Mouse (Mus musculus): ENCODE results near the gene Fyn. TPM values are rescaled to one million over a fixed set of nuclear protein-coding genes. Genes with fewer than 3 reads are reported as not detected.

The Fyn gene
- polyA plus RNA-seq, 1 experiment from 2014 or later: 21.3 TPM

DNA sequence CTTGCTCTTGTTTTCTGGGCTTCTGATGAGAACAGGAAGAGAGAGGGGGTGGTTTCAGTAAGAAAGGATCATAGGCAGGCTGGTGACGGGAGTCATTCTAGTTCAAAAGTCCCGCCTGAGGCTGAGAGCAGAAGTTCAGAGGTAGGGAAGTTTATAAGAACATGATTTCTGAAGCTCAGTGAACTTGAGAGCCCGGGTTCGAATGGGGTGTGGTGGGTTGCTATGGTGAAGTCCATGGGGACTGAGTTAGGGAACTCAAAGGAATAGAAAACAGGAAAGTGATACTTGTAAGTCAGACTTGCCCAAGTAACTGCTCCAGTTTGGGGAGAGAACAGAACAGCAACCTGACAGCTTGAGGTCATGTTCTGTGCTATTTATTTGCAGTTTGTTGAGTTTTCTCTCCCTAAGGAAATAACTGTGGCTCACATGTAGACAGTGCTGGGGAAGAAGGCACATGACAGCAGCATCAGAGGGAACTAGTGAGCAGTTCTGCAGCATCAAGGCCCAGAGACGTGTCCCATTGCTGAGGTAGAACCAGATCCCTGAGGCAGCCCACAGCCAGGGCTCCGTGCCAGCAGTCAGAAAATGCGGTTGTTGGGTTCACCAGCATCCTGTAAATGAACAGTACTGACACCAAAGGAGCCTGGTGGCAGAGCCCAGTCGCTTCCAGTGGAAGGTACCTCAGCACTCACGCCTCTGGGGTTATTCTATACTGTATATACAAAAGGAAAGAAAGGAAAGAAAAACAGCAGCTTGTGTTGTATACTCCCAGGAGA, 52.4 kb downstream of the Fyn start:
- Histone ChIP-seq H3K4me3 (replicated peaks) (no peak overlapping the region), H3K4me1 (replicated peaks) (peaks cover 24% of the 10 kb centered on the region), H3K27me3 (replicated peaks) (no peaks in the 10 kb centered on the region), H3K4me2 (replicated peaks) (no peak overlapping the region), H3K9ac (no peak overlapping the region), H3K27ac (no peak overlapping the region), H3K36me3 (no peaks in the 10 kb centered on the region), H3K9me3 (no peaks in the 10 kb centered on the region)
- 53% methylated on average over 9 of the region's 9 CpGs for WGBS
- ATAC-seq: no peak

DNA sequence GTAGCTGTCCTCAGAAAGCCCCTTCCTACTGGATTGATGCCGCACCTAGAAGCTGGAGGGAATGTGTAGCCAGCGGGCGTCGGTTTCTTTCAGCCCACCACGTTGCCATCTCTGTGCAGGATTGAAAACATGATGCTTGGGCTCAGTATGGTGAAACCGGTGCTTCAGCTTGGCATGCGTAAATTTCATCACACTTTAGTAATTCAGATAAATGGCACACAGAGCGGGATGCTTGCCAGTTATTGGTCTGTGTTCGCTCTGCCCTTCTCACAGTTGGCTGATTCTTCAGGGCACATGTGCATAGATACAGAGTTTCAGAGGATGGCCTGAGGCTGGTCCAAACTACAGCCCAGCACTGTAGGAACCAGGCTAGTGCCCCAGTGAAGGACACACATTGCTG, 53.1 kb downstream of the Fyn start:
- no peaks in the 10 kb centered on the region for H3K27me3 ChIP-seq (replicated peaks)
- no peaks in the 10 kb centered on the region for H3K36me3 ChIP-seq
- H3K27ac ChIP-seq: no peak overlapping the region
- no peak for ATAC-seq
- 89% methylated on average over 9 of the region's 9 CpGs for WGBS
- no peak overlapping the region for H3K4me3 ChIP-seq (replicated peaks)
- H3K9me3 ChIP-seq: no peaks in the 10 kb centered on the region
- H3K4me2 ChIP-seq (replicated peaks): no peak overlapping the region
- no peak overlapping the region for H3K9ac ChIP-seq
- H3K4me1 ChIP-seq (replicated peaks): peaks cover 24% of the 10 kb centered on the region

DNA sequence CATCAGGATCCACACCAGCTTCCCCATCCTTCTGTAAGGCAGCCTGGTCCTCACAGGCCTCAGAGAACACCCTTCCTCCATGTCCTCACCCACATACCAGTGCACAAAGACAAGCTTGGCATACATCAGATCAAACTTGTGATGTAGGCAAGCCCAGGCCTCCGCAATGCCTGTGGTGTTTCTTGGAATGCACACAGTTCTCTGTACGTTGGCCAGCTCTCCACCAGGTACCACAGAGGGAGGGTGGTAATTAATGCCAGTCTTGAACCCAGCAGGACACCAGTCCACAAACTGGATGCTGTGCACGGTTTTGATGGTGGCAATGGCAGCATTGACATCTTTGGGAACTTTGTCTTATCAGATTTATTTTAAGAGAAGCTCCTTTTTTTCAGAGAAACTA, 56.0 kb downstream of the Fyn start:
- no peaks in the 10 kb centered on the region for H3K9me3 ChIP-seq
- H3K9ac ChIP-seq: no peak overlapping the region
- no peak overlapping the region for H3K4me3 ChIP-seq (replicated peaks)
- no peaks in the 10 kb centered on the region for H3K36me3 ChIP-seq
- no peak overlapping the region for H3K4me2 ChIP-seq (replicated peaks)
- 86% methylated on average over 3 of the region's 3 CpGs for WGBS
- peaks cover 15% of the 10 kb centered on the region for H3K4me1 ChIP-seq (replicated peaks)
- no peak overlapping the region for H3K27ac ChIP-seq
- no peak for ATAC-seq
- no peaks in the 10 kb centered on the region for H3K27me3 ChIP-seq (replicated peaks)

DNA sequence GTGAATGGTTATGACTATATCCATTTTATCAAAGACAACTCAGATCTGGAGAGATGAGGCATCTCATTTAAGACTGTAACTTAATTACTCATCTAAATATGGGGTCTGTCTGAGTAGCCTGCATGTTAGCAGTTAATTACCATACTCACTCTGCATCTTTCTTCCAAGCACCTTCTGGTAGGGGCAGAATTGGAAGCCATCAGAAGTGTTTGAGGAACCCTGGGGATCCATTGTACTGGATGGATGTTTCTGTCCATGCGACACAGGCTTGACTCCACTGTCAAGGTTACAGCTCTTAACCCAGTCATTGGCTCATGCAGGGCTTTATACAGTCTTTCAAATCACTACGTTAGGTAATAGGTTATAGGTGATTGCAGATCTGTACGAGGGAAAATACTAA, 57.4 kb downstream of the Fyn start:
- 87% methylated on average over 3 of the region's 3 CpGs for WGBS

GRCm38 (mm10) chr10:39426833-39427490, 58.3 kb downstream of the Fyn start:
- Histone ChIP-seq H3K27ac (no peak overlapping the region), H3K9me3 (no peaks in the 10 kb centered on the region), H3K27me3 (replicated peaks) (no peaks in the 10 kb centered on the region), H3K4me2 (replicated peaks) (no peak overlapping the region), H3K36me3 (no peaks in the 10 kb centered on the region), H3K9ac (no peak overlapping the region), H3K4me3 (replicated peaks) (no peak overlapping the region), H3K4me1 (replicated peaks) (peaks cover 16% of the 10 kb centered on the region)
- WGBS: 43% methylated on average over 5 of the region's 5 CpGs
- ATAC-seq: 0 out of 2 replicates have a peak, but pooled peaks have one; percentile 38

More for the DNA sequence above, 57.4 kb downstream of the Fyn start:
- no peak overlapping the region for H3K27ac ChIP-seq
- H3K36me3 ChIP-seq: no peaks in the 10 kb centered on the region
- no peak overlapping the region for H3K4me3 ChIP-seq (replicated peaks)
- peaks cover 17% of the 10 kb centered on the region for H3K4me1 ChIP-seq (replicated peaks)
- no peak for ATAC-seq
- H3K9ac ChIP-seq: no peak overlapping the region
- no peaks in the 10 kb centered on the region for H3K27me3 ChIP-seq (replicated peaks)
- no peaks in the 10 kb centered on the region for H3K9me3 ChIP-seq
- H3K4me2 ChIP-seq (replicated peaks): no peak overlapping the region

- Histone ChIP-seq H3K4me1 (replicated peaks) (peaks cover 23% of the 10 kb centered on the region), H3K4me3 (replicated peaks) (no peak overlapping the region), H3K4me2 (replicated peaks) (no peak overlapping the region), H3K27me3 (replicated peaks) (no peaks in the 10 kb centered on the region), H3K27ac (no peak overlapping the region), H3K36me3 (no peaks in the 10 kb centered on the region), H3K9ac (no peak overlapping the region), H3K9me3 (no peaks in the 10 kb centered on the region)
- WGBS: 81% methylated on average over 4 of the region's 4 CpGs
- ATAC-seq: no peak
These were observed 61.0 kb downstream of the Fyn start for GRCm38 (mm10) chr10:39429661-39430060.

DNA sequence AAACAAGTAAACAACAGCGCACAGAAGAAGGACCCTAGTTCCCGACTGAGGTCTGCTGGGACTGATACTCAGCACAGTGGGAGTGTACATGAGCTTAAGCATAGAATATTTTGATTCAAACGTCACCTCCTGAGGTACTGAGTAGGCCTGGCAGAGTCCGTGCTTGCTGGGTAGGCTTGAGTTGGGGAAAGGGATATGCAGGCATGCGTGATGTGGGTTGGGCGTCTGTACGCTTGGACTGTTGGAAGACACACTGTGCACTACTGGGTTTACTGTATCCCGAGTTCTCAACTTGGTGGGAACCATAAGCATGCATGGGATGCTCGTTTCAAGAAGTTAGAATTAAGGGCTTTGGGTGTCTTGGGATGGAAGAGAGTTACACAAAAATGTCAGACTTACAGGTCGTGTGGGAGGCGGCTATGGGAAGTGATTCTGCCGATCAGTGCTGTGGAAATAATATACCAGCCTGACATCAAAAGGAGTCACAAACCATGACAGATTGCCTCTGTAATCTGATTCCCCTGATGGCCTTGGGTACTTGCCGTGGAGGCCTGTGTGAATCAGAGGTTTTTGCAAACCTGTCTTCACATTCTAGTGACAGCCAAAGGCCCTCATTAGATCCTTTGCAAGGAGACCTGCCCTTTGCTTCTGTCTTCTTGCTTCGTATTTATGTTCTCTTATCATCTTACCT, 61.6 kb downstream of the Fyn start:
- Histone ChIP-seq H3K4me2 (replicated peaks) (no peak overlapping the region), H3K4me3 (replicated peaks) (no peak overlapping the region), H3K9ac (no peak overlapping the region), H3K27ac (no peak overlapping the region), H3K9me3 (no peaks in the 10 kb centered on the region), H3K27me3 (replicated peaks) (no peaks in the 10 kb centered on the region), H3K36me3 (no peaks in the 10 kb centered on the region), H3K4me1 (replicated peaks) (peaks cover 25% of the 10 kb centered on the region)
- WGBS: 61% methylated on average over 14 of the region's 14 CpGs
- ATAC-seq: peak; percentile 30

- no peak for ATAC-seq
- Histone ChIP-seq H3K9me3 (no peaks in the 10 kb centered on the region), H3K36me3 (no peaks in the 10 kb centered on the region), H3K4me3 (replicated peaks) (no peak overlapping the region), H3K4me1 (replicated peaks) (peaks cover 25% of the 10 kb centered on the region), H3K27ac (no peak overlapping the region), H3K4me2 (replicated peaks) (no peak overlapping the region), H3K9ac (no peak overlapping the region), H3K27me3 (replicated peaks) (no peaks in the 10 kb centered on the region)
- 79% methylated on average over 2 of the region's 2 CpGs for WGBS
These were observed 62.6 kb downstream of the Fyn start for GRCm38 (mm10) chr10:39431265-39431664.

GRCm38 (mm10) chr10:39432648-39433568, 64.3 kb downstream of the Fyn start:
- 0 out of 2 replicates have a peak overlapping the region, but pooled peaks have one; percentile 36 for H3K27ac ChIP-seq

DNA sequence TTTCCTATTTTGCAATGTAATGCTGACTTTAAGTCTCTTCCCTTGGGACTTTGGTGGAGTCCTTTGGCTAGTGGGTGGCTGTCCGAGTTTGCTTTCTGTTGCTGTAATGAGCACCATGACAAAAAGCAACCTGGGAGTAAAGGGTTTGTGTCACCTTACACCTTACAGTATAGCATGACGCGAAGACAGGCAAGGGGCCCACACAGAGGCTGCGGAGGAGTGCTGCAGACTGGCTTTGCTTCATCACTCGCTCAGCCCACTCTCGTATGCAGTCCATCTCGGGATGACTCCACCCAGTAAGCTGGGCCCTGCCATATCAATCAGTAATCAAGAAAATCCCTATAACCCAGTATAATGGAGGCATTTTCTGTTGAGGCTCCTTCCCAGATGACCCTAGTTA, 65.2 kb downstream of the Fyn start:
- H3K4me3 ChIP-seq (replicated peaks): no peak overlapping the region
- H3K36me3 ChIP-seq: no peaks in the 10 kb centered on the region
- H3K4me1 ChIP-seq (replicated peaks): peaks cover 21% of the 10 kb centered on the region
- H3K27me3 ChIP-seq (replicated peaks): no peaks in the 10 kb centered on the region
- H3K9me3 ChIP-seq: no peaks in the 10 kb centered on the region
- no peak for ATAC-seq
- no peak overlapping the region for H3K27ac ChIP-seq
- no peak overlapping the region for H3K9ac ChIP-seq
- no peak overlapping the region for H3K4me2 ChIP-seq (replicated peaks)
- 83% methylated on average over 7 of the region's 7 CpGs for WGBS

More at GRCm38 (mm10) chr10:39432648-39433568, 64.3 kb downstream of the Fyn start:
- H3K4me3 ChIP-seq (replicated peaks): no peak overlapping the region
- H3K9me3 ChIP-seq: no peaks in the 10 kb centered on the region
- H3K27me3 ChIP-seq (replicated peaks): no peaks in the 10 kb centered on the region
- 60% methylated on average over 14 of the region's 14 CpGs for WGBS
- peak; percentile 90 for ATAC-seq
- peaks cover 21% of the 10 kb centered on the region for H3K4me1 ChIP-seq (replicated peaks)
- no peak overlapping the region; the same call in 1 of the 2 replicates for H3K4me2 ChIP-seq (replicated peaks)
- H3K36me3 ChIP-seq: no peaks in the 10 kb centered on the region
- H3K9ac ChIP-seq: no peak overlapping the region

DNA sequence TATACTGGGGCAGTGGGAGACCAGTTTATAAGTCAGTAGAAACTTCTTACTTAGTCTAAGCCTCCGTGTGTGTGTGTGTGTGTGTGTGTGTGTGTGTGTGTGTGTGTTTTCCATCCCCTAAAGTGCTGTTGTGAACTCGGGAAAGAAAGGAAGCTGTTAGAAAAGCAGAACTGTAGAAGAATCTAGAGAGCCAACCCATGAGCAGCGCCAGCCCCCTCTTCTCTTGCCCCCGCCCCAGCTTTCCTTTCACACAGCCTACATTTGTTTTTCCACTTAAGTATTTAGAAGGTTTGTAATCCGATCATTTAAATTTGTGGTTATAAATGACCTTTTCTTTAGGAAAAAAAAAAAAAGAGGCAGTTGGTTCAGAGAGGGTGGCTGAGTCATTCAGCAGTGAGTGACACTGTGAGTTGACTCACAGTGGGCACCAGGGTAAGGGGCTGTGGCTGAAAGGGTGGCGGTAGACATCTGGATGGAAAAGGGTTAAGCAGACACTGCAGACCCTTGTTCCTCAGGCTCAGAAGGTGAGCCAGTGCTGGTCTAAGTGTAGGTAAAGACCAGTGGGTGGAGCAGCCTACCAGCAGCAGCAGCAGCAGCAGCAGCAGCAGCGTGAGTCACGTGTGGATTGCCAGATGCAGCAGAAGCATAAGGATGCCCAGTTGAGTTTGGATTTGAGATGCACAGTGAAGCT, 66.2 kb downstream of the Fyn start:
- Histone ChIP-seq H3K36me3 (no peaks in the 10 kb centered on the region), H3K4me2 (replicated peaks) (no peak overlapping the region), H3K27me3 (replicated peaks) (no peaks in the 10 kb centered on the region), H3K4me3 (replicated peaks) (no peak overlapping the region), H3K27ac (no peak overlapping the region), H3K4me1 (replicated peaks) (peaks cover 18% of the 10 kb centered on the region), H3K9ac (no peak overlapping the region), H3K9me3 (no peaks in the 10 kb centered on the region)
- WGBS: 55% methylated on average over 8 of the region's 8 CpGs
- ATAC-seq: no peak
